Mouse (Mus musculus) MEL (cell line): ENCODE data around the gene Olfr948. TPM values are rescaled to one million over a fixed set of nuclear protein-coding genes. Genes with fewer than 3 reads are reported as not detected.

Experiments
- polyA plus RNA-seq, 2 experiments: library from polyadenylated mRNA; stranded (reverse) in 1 of 2; unstranded in 1 of 2; fragments of >175 nt in 1 of 2; fragments of >200 nt in 1 of 2; gene quantifications; 2 replicates each; pipeline versions ENCODE4 v1.2.1 to v1.2.4; 2012; ENCODE audit warnings: low replicate concordance in 2 of 2, low read depth in 1 of 2; ENCODE audit not compliant: insufficient read length in 2 of 2, insufficient read depth in 1 of 2, missing spikeins in 1 of 2
- total RNA-seq: library from RNA; depleted of rRNA; stranded (reverse); fragments of 300-350 nt; gene quantifications from 2 replicates; pipeline ENCODE4 v1.2.3, GENCODE M21; 2012; rRNA removed

Gene Olfr948
- total and polyA plus RNA-seq, 3 experiments: not detected

Other genes starting within 250 kb of the Olfr948 start
- not detected in 2 replicates for gene Olfr938, start 247.2 kb downstream of the Olfr948 start, total RNA-seq
- not detected for gene Olfr938, start 247.2 kb downstream of the Olfr948 start, polyA plus RNA-seq
- gene Olfr27, start 197.9 kb downstream of the Olfr948 start, total RNA-seq: not detected in 2 replicates
- not detected for gene Olfr27, start 197.9 kb downstream of the Olfr948 start, polyA plus RNA-seq
- gene Olfr943, start 159.7 kb downstream of the Olfr948 start, total RNA-seq: not detected in 2 replicates
- gene Olfr943, start 159.7 kb downstream of the Olfr948 start, polyA plus RNA-seq: not detected
- not detected in 2 replicates for gene Olfr944, start 124.1 kb downstream of the Olfr948 start, total RNA-seq
- not detected for gene Olfr944, start 124.1 kb downstream of the Olfr948 start, polyA plus RNA-seq
- not detected in 2 replicates for gene Olfr1537, start 76.1 kb downstream of the Olfr948 start, total RNA-seq
- not detected for gene Olfr1537, start 76.1 kb downstream of the Olfr948 start, polyA plus RNA-seq
- gene Olfr945, start 49.2 kb downstream of the Olfr948 start, total RNA-seq: not detected in 2 replicates
- not detected for gene Olfr945, start 49.2 kb downstream of the Olfr948 start, polyA plus RNA-seq
- gene Olfr951, start 61.4 kb upstream of the Olfr948 start, total RNA-seq: not detected in 2 replicates
- gene Olfr951, start 61.4 kb upstream of the Olfr948 start, polyA plus RNA-seq: not detected
- gene Olfr952, start 101.1 kb upstream of the Olfr948 start, total RNA-seq: not detected in 2 replicates
- gene Olfr952, start 101.1 kb upstream of the Olfr948 start, polyA plus RNA-seq: not detected
- not detected in 2 replicates for gene Olfr954, start 130.7 kb upstream of the Olfr948 start, total RNA-seq
- gene Olfr954, start 130.7 kb upstream of the Olfr948 start, polyA plus RNA-seq: not detected
- not detected in 2 replicates for gene Olfr955, start 145.9 kb upstream of the Olfr948 start, total RNA-seq
- gene Olfr955, start 145.9 kb upstream of the Olfr948 start, polyA plus RNA-seq: not detected
- gene Olfr44, start 167.9 kb upstream of the Olfr948 start, total RNA-seq: not detected in 2 replicates
- not detected for gene Olfr44, start 167.9 kb upstream of the Olfr948 start, polyA plus RNA-seq
- gene Olfr957, start 189.8 kb upstream of the Olfr948 start, total RNA-seq: not detected in 2 replicates
- not detected for gene Olfr957, start 189.8 kb upstream of the Olfr948 start, polyA plus RNA-seq
- not detected in 2 replicates for gene Olfr958, start 228.0 kb upstream of the Olfr948 start, total RNA-seq
- gene Olfr958, start 228.0 kb upstream of the Olfr948 start, polyA plus RNA-seq: not detected
- not detected in 2 replicates for gene Olfr959, start 249.5 kb upstream of the Olfr948 start, total RNA-seq
- not detected for gene Olfr959, start 249.5 kb upstream of the Olfr948 start, polyA plus RNA-seq